Mouse (Mus musculus) heart, embryonic 14.5 days (tissue): ENCODE data around the gene Cnpy2. TPM values are rescaled to one million over a fixed set of nuclear protein-coding genes. Genes with fewer than 3 reads are reported as not detected.

Source experiments
- ATAC-seq: fragments of 200-750 bp; cut with Nextera tagmentation; 2 replicates; pipeline ENCODE4 v1.8.0; 2017; ENCODE audit warnings: low read depth, moderate TSS enrichment; ENCODE audit not compliant: insufficient number of reproducible peaks, insufficient read depth, low FRiP score
- H3K27ac ChIP-seq, 2 experiments: fragments of 200-500 bp in 1 of 2; fragments of 300-500 bp in 1 of 2; sonication (generic) in 1 of 2; replicated peaks in 1 of 2; 2 replicates each; pipeline ENCODE4 v1.5.1; 2012 to 2014; ENCODE audit warnings: low read depth in 2 of 2, low read length in 2 of 2, control low read depth in 1 of 2, mild to moderate bottlenecking in 1 of 2, mixed read lengths in 1 of 2; ENCODE audit not compliant: control insufficient read depth in 1 of 2, insufficient read depth in 1 of 2
- H3K27me3 ChIP-seq: fragments of 300-500 bp; sonication (generic); 2 replicates; pipeline ENCODE4 v1.6.1; 2014; ENCODE audit warnings: mild to moderate bottlenecking, low read length, control low read depth; ENCODE audit not compliant: control insufficient read depth, insufficient read depth
- H3K36me3 ChIP-seq: fragments of 300-500 bp; sonication (generic); 2 replicates; pipeline ENCODE4 v1.6.1; 2014; ENCODE audit warnings: mild to moderate bottlenecking, control low read depth, low read length, mixed read lengths; ENCODE audit not compliant: control insufficient read depth, insufficient read depth
- H3K4me1 ChIP-seq, 2 experiments: fragments of 200-500 bp in 1 of 2; fragments of 300-500 bp in 1 of 2; sonication (generic) in 1 of 2; 2 replicates each; pipeline ENCODE4 v1.6.1; 2012 to 2014; ENCODE audit warnings: low read length in 2 of 2, control low read depth in 1 of 2, mixed read lengths in 1 of 2; ENCODE audit not compliant: control insufficient read depth in 2 of 2, insufficient read depth in 2 of 2
- H3K4me2 ChIP-seq: fragments of 300-500 bp; sonication (generic); 2 replicates; pipeline ENCODE4 v1.6.1; 2014; ENCODE audit warnings: mild to moderate bottlenecking, low read length
- H3K4me3 ChIP-seq, 2 experiments: fragments of 200-500 bp in 1 of 2; fragments of 300-500 bp in 1 of 2; sonication (generic) in 1 of 2; 2 replicates each; pipeline ENCODE4 v1.5.1; 2012 to 2014; ENCODE audit warnings: low read length in 2 of 2, mild to moderate bottlenecking in 2 of 2, control low read depth in 1 of 2, low read depth in 1 of 2, moderate library complexity in 1 of 2; ENCODE audit not compliant: control insufficient read depth in 1 of 2, insufficient read depth in 1 of 2
- H3K9ac ChIP-seq: fragments of 300-500 bp; sonication (generic); 2 replicates; pipeline ENCODE4 v1.6.1; 2014; ENCODE audit warnings: mild to moderate bottlenecking, low read length
- H3K9me3 ChIP-seq: fragments of 300-500 bp; sonication (generic); 2 replicates; pipeline ENCODE4 v1.6.1; 2016; ENCODE audit warnings: low read length, control low read depth; ENCODE audit not compliant: control insufficient read depth
- WGBS: fragments of 180-500 bp; shearing (Covaris S2); extraction: QIAGEN DNeasy Blood & Tissue Kit; methylation state at CpG from one replicate; pipeline ENCODE4 v1.1.7; 2014; 5-methylcytosine and 5-hydroxymethylcytosine counted together
- polyA plus RNA-seq: library from polyadenylated mRNA; unstranded; fragments of >200 nt; fragmentation: Nextera tagmentation; extraction: Ambion mirVana; gene quantifications from 2 replicates; pipeline ENCODE4 v1.2.1, GENCODE M21; 2014

Gene Cnpy2
- polyA plus RNA-seq, 1 experiment from 2014 or later, result 243 TPM

- Histone ChIP-seq H3K9ac (peak within 1 kb of the TSS; percentile 95), H3K4me3 (peak within 1 kb of the TSS; percentile 58 to 84), H3K4me1 (peaks cover 10 to 20% of the 10 kb centered on the region in 2 experiments), H3K36me3 (peaks cover 32% of the 10 kb centered on the region), H3K27me3 (no peaks in the 10 kb centered on the region), H3K9me3 (no peaks in the 10 kb centered on the region), H3K27ac (peak within 1 kb of the TSS; percentile 93), H3K4me2 (peak within 1 kb of the TSS; percentile 90)
- WGBS, result under 1% methylated on average over 58 of the region's 73 CpGs
- peak; percentile 91 for ATAC-seq
Observed at GRCm38 (mm10) chr10:128376455-128377211, 54.4 kb downstream of the Cnpy2 start, which contains the start of gene Ankrd52. Gene Ankrd52, plus strand, starts transcription at chr10:128377115.

Other genes with a start within 250 kb of the Cnpy2 start
- gene Atp5b, start 239.2 kb upstream of the Cnpy2 start, polyA plus RNA-seq, result 6,412 and 6,474 TPM in 2 replicates
- gene Baz2a, start 230.9 kb upstream of the Cnpy2 start, polyA plus RNA-seq, result 13.3 and 17.2 TPM in 2 replicates
- 32.3 and 32.6 TPM in 2 replicates for gene Rbms2, start 142.2 kb upstream of the Cnpy2 start, polyA plus RNA-seq
- gene Gls2, start 128.0 kb upstream of the Cnpy2 start, polyA plus RNA-seq, result 0.54 and 1.1 TPM in 2 replicates
- gene Spryd4, start 110.7 kb upstream of the Cnpy2 start, polyA plus RNA-seq, result 44.2 and 47.6 TPM in 2 replicates
- not detected in 2 replicates for gene Mip, start 96.6 kb upstream of the Cnpy2 start, polyA plus RNA-seq
- gene Timeless, start 90.4 kb upstream of the Cnpy2 start, polyA plus RNA-seq, result 23.6 and 25.2 TPM in 2 replicates
- gene Apon, start 68.4 kb upstream of the Cnpy2 start, polyA plus RNA-seq, result 0.15 TPM in 1 of 2 replicates, not detected in the other
- not detected in 2 replicates for gene Apof, start 53.8 kb upstream of the Cnpy2 start, polyA plus RNA-seq
- gene Stat2, start 51.9 kb upstream of the Cnpy2 start, polyA plus RNA-seq, result 10.0 and 10.9 TPM in 2 replicates
- 3.3 and 4.3 TPM in 2 replicates for gene Il23a, start 23.7 kb upstream of the Cnpy2 start, polyA plus RNA-seq
- gene Pan2, start 19.1 kb upstream of the Cnpy2 start, polyA plus RNA-seq, result 28.8 and 29.6 TPM in 2 replicates
- gene Cs, start 15.3 kb downstream of the Cnpy2 start, polyA plus RNA-seq, result 493 and 524 TPM in 2 replicates
- gene Coq10a, start 46.5 kb downstream of the Cnpy2 start, polyA plus RNA-seq, result 23.5 TPM in 2 replicates
- 7.9 and 9.9 TPM in 2 replicates for gene Ankrd52, start 54.7 kb downstream of the Cnpy2 start, polyA plus RNA-seq
- not detected in 2 replicates for gene Slc39a5, start 78.8 kb downstream of the Cnpy2 start, polyA plus RNA-seq
- 64.5 and 66.6 TPM in 2 replicates for gene Nabp2, start 89.0 kb downstream of the Cnpy2 start, polyA plus RNA-seq
- gene Rnf41, start 89.2 kb downstream of the Cnpy2 start, polyA plus RNA-seq, result 23.7 and 24.6 TPM in 2 replicates
- gene Smarcc2, start 136.8 kb downstream of the Cnpy2 start, polyA plus RNA-seq, result 62.4 and 63.7 TPM in 2 replicates
- gene Myl6, start 171.7 kb downstream of the Cnpy2 start, polyA plus RNA-seq, result 1,060 and 1,246 TPM in 2 replicates
- gene Myl6b, start 176.2 kb downstream of the Cnpy2 start, polyA plus RNA-seq, result 5.0 and 5.5 TPM in 2 replicates
- 17.3 and 17.8 TPM in 2 replicates for gene Esyt1, start 203.4 kb downstream of the Cnpy2 start, polyA plus RNA-seq
- gene Zc3h10, start 225.3 kb downstream of the Cnpy2 start, polyA plus RNA-seq, result 7.3 and 8.2 TPM in 2 replicates
- gene Rpl41, start 226.8 kb downstream of the Cnpy2 start, polyA plus RNA-seq, result 2,755 and 3,168 TPM in 2 replicates
- 123 TPM in 2 replicates for gene Pa2g4, start 243.5 kb downstream of the Cnpy2 start, polyA plus RNA-seq